Mouse (Mus musculus) ES-CJ7 (cell line): Measurements from ENCODE around the gene Fam104a.

Experiments
- DNase-seq: peaks from one replicate; pipeline ENCODE4 v3.0.0; 2011; ENCODE audit warnings: low read depth, low spot score

Gene Fam104a

DNA sequence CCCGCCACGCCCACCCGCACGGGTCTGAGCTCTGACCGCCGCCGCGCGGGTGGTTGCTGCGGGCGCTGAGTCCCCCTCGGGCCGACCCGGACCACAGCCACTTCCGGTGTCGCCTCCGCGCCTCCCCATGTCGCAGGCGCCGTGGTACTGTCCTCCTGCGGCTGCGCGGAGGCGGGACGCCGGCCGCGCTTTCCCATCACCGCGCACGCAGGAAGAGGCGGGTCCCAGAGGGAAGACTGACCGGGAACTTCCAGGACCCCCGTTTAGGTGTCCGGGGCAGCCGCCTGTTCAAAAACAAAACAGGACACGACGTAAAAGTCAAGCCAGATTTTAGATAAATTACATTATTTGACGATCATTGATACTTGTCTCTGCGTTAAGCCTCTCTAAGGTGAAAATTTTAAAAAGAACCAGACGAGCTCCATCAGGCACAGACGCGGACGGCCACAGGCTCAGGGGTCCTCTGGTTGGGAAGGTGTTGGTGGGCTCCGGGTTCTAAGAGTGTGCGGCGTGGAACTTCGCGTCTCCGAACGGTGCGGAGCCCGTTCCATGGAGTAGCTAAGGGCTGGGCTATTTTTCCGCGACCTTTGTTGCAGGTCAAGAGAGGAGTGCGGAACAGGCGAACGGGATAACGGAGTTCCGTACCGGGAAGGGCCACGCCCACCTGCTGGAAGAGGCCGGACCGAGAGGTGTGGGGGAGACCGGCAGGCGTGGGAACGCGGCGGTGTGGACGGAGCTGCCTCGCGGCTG is at the start of gene Fam104a, which contains the start of gene D11Wsu47e:
TSS of gene Fam104a (minus strand) at position 199 of the 750 bp plus-strand sequence.
TSS of gene D11Wsu47e (plus strand) at position 456 of the 750 bp plus-strand sequence.
- peak; percentile 95 for DNase-seq

DNA sequence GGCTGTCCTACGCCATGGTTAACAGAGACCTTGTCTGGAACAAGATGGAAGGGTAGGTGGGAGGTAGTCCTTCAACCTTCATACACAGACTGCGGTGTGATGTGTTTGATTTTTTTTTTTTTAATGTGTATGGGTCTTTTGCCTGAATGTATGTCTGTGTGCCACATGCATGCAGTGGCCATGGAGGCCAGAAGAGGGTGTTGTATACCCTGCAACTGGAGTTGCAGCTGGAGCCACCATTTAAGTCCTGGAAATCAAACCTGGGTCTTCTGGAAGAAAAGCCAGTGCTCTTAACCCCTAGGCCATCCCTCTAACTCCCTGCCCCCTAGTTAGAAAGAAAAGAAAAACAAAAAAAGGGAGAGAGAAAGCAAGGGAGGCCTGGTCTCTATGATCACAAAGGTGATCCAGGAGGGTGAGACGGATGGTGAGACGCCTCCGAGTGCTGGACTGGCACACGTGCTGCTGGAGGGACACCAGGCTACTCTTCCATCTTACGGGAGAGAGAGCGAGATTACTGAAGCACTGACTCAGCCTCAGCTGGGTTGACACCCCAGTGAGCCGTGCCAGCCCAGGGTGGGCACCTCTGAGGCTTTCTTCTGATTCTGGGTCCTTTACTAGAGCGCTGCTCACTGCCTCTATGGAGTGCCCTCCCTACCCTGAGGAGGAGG is 48.1 kb upstream of the Fam104a start:
- no peak for DNase-seq

DNA sequence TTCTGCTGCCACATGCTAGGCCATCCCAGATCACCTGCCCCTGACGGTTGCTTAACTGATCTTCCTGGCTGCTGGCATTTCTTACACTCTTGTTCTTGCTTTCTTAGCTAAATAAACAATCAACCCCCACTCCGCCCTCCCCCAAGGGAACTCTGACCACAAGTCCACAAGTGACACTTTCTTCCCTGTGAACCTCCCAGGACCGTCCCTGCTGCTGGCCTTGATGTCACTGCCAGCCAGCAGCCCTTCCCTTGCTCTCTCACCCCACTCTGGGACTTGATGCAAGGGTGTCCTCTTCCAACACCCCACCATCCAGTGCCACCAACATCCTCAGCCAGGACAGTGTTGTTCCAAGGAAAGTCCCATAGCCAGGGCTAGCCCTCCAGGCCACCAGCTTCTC is 46.9 kb upstream of the Fam104a start:
- DNase-seq = no peak

DNA sequence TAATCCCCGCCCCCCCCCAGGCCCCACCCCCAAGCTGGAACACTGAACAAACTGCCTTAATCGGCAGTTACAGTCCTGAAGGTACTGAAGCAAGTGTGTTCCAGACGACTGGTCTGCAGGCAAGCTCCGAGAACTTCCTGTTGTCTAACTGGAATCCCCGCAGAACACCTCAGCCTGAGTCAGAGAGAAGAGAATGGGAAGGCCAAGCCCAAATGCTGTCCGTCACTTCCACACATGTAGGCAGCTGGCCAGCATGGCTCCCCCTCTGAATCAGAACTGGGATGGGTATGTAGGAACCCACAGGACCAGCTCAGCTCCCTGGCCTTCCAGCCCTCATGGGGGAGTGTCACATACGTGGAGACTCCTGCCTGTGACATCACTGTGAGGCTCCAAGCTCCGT is 46.0 kb upstream of the Fam104a start:
- no peak for DNase-seq

DNA sequence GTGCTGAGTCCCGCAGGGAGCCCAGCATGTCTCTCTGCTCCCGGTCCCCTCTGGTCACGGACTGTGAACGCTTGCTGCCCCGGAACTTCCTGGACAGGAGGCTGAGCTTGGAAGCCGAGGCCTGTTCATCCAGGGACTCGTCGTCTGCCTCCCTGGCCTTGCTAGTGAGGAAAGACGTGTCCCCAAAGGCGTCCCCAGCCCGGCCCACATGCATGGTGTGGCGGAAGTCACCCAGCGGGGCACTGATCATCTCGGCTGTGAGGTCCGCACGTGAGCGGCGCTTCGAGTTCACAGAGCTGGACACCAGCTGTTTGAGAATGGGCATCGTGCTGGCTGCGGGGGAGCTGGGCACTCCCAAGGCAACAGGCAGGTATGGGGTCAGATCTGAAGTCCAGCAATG is 45.3 kb upstream of the Fam104a start:
- no peak for DNase-seq

DNA sequence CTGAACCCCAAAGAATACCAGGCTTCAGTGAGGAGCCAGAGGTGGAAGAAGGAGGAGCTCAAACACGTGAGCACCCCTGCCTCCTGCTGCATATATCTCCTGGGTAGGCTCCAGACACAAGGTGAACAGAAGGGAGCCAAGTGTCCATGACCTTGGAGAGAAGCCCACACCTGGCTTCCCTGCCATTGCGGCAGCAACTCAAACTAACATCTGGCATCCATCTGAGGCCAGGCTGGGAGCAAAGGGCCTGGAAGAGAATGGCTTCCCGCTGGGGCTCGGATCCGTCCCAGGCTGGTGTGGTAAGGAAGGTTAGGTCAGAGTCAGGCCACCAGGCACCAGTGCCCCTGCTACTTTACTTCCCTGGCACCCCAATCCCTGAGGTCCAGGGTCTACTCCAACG is 44.0 kb upstream of the Fam104a start:
- DNase-seq = no peak

DNA sequence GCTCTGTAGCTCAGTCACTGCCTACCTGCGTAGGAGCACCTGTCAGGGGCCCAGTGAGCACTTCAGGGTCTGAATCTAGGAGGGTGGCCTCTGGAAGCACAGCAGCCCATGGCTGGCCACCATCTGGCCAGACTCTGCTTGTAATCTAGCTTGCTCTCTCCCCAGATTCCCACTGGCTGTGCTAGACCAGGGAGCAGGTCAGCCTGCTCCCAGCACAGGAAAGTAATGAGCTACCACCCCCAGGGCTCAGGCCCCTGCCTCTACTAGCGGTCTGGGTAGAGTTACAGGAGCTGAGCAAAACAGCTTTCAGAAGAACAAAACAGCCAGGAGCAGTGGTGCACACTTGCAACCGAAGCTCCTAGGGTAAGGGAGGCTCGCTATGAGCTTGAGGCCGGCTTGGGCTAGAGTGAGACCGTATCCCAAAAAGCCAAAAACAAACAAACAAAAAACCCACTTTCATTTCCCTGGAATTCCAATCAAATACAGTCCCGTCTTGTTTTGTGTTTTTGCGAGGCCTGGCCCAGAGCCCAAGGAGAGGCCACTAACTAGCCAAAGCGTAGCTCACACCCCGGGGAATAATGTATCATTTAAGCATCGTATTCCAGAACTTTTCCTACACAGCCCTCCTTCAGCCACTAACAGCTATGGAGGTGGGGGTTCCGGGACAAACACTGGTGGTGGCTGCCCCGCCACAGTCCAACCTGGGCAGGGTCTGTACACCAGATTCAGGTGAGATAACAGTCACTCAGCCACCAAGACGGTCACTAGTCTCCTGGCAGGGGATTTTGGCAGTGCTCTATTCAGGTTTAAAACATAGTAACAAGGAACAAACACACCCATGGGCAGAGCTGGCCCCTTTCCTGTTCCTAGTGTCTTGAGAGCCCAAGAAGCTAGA is 43.3 kb upstream of the Fam104a start:
- DNase-seq = no peak

DNA sequence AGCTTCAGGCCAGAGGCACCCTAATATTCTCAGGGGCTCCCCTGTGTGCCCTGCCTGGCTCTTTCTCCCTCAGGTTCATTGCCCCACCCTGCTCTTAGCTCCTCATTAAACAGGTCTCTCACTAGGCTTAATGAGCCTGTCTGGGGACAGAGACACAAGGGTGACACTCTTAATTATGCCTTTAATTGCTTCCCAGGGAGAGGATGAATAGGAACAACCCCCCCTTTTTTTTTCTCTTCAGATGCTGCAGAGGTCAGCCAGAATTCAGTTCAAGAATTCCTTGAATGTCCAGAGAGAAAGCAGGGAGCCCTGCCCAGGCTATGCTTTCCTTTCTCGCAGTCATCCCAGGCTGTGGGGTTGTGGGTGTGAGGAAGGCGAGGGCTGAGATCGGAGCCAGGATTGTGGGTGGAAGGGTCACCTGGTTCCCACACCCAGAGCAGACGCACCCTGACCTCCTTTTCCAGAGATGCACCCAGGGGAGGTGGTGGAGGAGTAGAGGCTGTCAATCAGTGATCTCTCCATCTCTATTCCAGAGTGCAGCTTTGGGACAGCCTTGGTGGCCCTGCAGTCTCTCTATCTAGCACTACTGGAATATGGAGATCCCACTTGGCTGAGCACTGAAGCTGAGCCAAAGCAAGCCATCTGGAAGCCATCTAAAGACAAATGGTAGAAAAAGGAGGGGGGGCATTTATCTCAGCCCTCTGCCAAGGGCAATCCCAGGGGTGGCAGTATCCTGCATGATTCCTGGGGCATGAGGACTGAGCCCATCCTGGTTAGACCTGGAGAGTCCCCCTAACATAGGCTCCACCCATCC is 41.5 kb upstream of the Fam104a start:
- DNase-seq = no peak

DNA sequence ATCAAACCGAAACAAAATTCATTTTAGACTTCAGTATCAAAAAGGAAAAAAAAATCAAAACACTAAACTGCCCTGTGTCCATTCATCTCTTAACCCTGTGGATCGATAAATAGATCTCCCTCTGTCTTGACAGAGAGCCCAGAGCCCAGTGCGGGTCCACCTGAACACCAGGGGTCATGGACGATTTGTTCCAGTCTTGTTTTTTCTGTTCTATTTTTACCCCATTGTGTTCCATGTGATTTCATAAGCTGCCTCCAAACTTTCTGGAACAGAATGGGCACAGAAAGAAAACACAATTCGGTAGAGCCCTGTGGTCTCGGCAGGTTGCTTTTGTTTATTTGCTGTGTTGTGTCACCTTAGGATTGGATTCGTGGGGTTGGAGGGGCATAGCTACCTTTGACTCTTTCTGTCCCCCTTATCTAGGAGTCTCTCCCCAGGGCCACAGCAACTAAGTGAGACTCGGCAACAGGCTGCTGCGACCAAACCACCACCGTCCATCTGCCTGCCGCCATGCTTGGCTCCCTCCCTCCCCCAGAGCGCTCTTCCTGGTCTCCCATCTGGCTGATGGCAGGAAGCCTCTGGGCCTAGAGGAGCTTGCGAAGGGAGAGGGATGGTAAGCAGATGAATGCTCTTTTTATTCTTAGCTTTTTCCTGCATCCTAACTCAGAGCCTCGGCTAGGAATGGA is 38.6 kb upstream of the Fam104a start:
- DNase-seq = no peak

DNA sequence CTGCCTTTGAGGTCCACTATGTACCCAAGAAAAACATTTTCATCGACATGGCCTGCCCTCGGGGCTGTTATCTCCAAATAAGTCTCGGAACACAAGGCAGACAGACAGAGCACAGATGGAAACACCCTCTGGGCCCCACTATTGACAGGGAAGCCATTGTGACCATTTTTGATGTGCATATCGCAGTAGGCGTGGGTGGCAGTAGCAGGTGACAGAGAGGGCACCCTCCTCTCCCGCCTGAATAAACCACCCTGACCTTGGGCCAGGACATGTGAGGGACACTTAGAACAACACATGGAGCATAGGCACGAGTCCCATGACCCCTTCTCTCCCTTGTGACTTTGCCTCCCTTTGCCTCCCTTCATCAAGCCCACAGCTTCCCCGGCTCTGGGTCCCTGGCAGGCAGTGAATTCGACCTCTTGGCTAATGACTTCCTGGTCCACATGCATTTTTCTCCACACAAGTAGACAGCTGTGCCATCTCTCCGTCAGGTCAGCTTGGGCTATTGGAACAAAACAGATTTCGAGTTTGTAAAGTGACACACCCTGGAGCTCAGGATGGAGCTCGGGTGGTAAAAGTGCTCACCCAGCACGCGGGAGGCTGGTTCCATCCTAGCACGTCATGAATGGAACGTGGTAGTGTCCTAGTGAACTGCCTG is 33.9 kb upstream of the Fam104a start:
- DNase-seq = no peak

DNA sequence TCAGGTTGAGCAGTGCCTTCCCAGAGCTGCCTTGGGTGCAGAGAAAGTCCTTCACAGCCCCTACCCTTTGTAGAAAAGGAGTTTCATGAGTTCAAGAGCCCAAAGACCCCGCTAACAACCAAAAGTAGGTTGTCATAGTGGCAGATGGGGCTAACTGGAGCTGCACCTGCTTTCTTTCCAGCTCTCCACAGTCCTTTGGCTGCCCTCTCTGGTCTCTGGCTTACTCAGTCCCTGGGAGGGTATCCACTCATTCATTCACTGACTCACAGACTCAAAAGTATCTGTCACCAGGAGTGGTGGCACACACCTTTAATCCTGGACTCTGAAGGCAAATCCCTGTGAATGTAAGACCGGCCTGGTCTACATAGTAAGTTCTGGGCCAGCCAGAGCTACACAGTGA is 32.2 kb upstream of the Fam104a start:
- DNase-seq = no peak

DNA sequence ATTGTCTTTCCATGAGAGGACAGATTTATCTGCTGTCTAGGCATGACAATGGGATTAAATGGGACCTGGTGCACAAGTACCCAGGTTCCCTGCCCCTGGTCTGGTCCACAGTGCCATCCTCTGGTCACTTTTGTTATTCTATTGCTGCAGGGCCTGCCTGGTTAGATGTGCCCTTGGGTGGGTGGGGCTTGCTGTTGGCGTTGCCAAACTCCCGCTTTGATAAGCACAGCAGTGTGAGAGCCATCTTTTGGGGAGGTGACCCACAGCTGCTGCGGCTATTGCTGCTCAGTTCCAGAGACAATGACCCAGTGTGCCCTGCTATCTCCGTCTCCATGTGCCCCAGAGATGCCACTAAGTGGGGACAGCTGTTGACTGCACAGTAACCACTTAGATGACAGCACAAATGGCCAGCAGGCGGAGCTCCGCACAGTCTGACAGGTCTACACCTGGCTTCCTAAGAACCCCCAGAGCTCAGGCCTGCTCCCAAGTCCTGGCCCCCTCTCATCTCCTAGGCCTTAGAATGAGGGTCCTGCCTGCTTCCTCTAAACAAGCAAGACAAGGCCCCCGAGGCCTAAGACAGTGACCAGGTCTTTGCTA is 31.2 kb upstream of the Fam104a start:
- DNase-seq = peak; percentile 42

DNA sequence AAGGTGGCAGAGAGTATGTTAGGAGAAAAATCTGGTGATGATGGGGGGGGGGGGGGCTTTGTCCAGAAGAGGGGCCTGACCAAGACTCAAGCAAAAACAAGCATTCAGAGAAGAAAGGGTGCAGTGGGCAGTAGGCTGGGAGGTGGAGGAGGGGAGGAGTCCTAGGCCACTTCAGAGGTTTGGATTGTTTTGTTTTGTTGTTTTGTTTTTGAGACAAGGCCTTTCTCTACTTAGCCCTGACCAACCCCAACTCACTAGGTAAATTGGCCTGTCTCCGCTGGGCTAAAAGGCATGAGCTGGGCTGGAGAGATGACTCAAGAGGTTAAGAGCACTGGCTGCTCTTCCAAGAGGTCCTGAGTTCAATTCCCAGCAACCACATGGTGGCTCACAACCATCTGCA is 27.1 kb upstream of the Fam104a start:
- peak; percentile 79 for DNase-seq

DNA sequence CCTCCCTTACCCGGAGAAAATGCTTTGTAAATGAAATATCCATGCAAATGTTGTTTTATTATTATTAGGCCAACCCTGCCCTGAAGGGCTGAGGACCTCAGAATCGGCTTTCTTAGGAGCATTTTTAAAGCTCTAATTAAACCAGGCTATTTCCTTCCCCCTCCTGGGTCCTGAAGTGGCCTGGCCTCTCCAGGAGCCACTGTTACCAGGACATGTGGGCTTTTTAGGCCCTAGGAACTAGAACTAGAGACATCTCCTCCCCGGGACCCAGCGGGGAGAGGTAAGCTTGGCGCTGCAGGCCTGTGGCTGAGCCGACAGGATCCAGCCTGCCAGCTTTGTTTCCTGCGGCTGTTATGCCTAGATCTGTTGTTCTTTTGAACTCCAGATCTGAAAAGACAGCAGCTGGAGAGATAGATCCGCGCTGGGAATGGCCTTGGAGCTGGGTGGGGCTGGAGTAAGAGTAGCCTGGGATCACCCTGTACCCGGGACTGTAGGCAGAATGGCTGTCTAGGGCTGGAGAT is 26.4 kb upstream of the Fam104a start:
- DNase-seq = peak; percentile 96

DNA sequence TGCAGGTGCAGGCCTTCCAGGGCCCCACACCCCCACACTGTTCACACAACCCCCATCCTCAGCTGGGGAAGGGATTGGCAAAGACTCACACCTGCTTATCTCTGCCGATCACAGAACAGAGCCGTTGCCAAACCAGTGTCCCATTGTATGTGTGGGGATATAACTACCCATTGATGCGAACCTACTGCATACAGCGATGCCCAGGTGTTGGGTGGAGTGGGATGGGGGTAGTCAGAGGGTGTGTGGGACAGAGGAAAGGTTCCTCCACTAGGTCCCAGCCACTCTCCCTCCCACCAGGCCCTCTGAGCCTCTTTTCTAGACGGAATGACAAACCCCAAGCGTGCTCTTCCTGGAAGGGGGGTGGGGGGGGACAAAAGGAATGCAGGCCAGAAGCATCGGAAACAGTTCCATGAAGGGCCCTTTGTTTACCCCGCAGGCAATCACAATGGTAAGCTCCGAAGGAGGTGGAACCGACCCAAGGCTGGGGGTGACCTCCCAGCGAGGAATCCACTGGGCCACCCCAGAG is 25.8 kb upstream of the Fam104a start, which contains the start of gene Cpsf4l:
TSS of gene Cpsf4l (minus strand) at position 287 of the 526 bp plus-strand sequence.
- peak; percentile 97 for DNase-seq

DNA sequence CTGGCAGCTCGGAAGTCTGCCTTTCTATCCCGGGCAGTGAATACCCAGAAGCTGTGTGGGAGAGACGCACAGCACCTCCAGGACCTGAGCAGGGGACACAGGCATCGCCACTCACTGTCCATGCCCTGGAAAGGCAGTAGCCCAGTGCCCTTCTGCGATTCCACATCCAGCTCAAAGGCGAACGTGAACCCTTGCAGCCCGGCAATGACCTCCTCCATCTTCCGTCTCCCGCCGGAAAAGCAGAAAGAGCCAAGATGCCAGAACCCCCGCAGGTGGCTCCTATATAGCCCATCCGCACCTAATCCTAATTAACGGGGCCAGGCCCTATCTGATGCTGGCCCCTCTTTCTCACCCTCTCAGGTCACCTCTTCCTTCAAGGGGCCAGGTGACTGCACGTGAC is 25.3 kb upstream of the Fam104a start:
- DNase-seq = no peak

DNA sequence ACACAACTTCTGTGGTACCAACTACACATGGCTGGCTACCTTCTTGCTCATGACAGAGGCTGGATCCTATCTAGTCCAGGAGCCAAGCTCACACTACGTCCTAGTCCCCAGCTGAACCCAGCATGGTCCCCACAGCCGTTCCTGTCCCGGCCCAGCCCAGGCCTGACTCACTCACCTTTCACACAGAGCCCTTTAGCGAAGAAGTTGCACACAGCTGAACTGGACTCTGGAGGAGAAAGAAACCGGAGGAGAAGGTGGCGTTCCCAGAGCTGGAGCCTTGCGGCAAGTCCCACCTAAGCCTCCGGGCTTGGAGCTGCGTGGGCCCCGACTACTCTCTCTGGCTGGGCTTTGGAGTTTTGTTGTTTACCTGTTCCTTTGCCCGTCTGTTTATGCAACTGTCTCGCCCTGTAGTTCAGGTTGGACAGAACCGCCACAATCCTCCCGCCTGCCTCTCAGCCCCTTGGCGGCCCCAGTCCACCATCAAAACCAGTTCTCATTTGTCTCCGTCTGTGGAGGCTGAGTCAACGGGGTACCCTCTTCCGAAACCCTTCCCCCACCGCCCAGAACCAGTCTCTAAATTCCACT is 24.8 kb upstream of the Fam104a start:
- peak; percentile 29 for DNase-seq

DNA sequence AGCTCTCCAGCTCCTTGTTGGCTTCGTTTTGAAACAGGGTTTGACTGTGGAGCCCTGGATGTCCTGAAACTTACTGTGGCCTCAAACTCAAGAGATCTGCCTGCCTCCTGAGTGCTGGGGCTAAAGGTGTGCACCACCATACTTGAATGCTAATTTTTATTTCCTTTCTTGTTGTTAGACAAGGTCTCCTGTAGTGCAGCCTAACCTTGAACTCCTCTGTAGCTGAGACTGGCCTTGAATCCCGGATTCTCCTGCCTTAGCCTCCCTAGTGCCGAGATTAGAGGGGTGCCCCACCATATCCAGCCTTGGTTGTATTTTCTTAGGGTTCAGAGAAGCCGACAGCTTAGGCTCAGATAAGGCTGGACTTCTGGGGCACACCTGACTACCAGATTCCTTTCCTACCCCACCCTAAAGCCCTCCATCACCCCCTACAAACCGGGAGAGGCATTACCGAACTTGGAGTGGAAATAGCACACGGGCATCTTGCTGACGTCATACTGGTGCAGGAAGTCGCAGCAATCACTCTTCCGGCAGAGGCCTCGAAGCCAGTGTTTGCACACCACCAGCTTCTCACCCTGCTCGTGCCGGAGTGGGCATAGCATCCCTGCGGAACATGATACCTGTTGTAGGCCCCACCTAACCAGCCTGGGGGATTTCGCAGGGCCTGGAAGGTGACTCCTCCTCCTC is 22.2 kb upstream of the Fam104a start:
- DNase-seq = peak; percentile 73
